Mouse (Mus musculus) cerebellum, postnatal 14 days (tissue): ENCODE measurements around the gene Vmn1r115.
"Not testable (repeated sequence)": the region's sequence is repeated elsewhere in the genome, so short reads cannot be mapped to it uniquely, and the experiment has no call there.

Experiments
- DNase-seq, 2 experiments: peaks; one replicate each; pipeline ENCODE4 v3.0.0; 2021; ENCODE audit warnings: mixed read lengths in 2 of 2

Gene Vmn1r115

DNA sequence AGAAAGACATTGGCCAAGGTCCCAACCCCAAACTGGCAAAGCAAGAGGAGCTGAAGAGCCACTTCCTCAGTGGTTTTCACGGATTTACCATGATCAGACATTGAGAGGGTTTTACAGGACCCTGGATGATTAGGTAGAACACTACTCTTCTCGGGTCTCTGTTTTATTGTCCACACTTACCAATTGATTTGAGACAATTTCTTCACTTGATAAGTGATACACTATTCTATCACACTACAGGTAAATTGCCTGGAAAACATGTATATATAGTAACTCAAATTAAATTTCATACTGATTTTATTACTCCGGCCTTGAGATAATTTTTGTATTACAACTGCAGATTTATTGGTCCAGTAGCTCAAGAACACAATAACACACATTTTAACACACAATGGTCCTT, at the start of gene Vmn1r115:
Gene Vmn1r115, minus strand, starts transcription at position 101 of the 400 bp plus-strand sequence.
- not testable (repeated sequence) for DNase-seq

GRCm38 (mm10) chr7:20884021-20884420, 39.2 kb upstream of the Vmn1r115 start, which contains the start of gene Vmn1r117:
Gene Vmn1r117 (minus strand): TSS chr7:20884121.
- not testable (repeated sequence) for DNase-seq

GRCm38 (mm10) chr7:20871956-20872355, 27.2 kb upstream of the Vmn1r115 start, which contains the start of gene Vmn1r116:
Gene Vmn1r116 (plus strand): TSS chr7:20872256.
- not testable (repeated sequence) for DNase-seq

DNA sequence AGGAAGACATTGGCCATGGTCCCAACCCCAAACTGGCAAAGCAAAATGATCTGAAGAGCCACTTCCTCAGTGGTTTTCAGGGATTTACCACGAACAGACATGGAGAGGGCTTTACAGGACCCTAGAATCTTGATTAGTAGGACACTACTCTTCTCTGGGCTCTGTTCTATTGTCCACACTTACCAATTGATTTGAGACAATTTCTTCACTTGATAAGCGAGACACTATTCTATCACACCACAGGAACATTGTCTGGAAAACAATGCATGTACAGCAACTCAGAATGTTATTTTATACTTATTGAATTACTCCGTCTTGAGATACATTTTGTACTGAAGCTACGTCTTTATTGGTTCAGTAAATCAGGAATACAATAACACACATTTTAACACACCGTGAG, 32.7 kb downstream of the Vmn1r115 start, which contains the start of gene Vmn1r114:
Gene Vmn1r114, minus strand, starts transcription at position 101 of the 400 bp plus-strand sequence.
- DNase-seq: not testable (repeated sequence)
